Mouse (Mus musculus) lung, postnatal 0 days (tissue): ENCODE results near the gene Sinhcaf. TPM values are rescaled to one million over a fixed set of nuclear protein-coding genes. Genes with fewer than 3 reads are reported as not detected.

ENCODE experiments used
- ATAC-seq: fragments of 200-750 bp; cut with Nextera tagmentation; 2 replicates; pipeline ENCODE4 v1.8.0; 2017; ENCODE audit warnings: moderate library complexity
- DNase-seq: peaks from one replicate; pipeline ENCODE4 v3.0.0-alpha.2; 2016; ENCODE audit warnings: low spot score
- H3K27ac ChIP-seq: fragments of 300-500 bp; sonication (generic); 2 replicates; pipeline ENCODE4 v1.5.1; 2014; ENCODE audit warnings: antibody characterized with exemption, mild to moderate bottlenecking, low read length, mixed read lengths
- H3K27me3 ChIP-seq: fragments of 300-500 bp; sonication (generic); replicated peaks from 2 replicates; pipeline ENCODE4 v1.6.1; 2014; ENCODE audit warnings: low read length, mixed read lengths; ENCODE audit not compliant: insufficient read depth
- H3K36me3 ChIP-seq: fragments of 300-500 bp; sonication (generic); 2 replicates; pipeline ENCODE4 v1.6.1; 2014; ENCODE audit warnings: low read length, mixed read lengths; ENCODE audit not compliant: insufficient read depth
- H3K4me1 ChIP-seq: fragments of 300-500 bp; sonication (generic); 2 replicates; pipeline ENCODE4 v1.6.1; 2014; ENCODE audit warnings: antibody characterized with exemption, low read depth, low read length, mixed read lengths; ENCODE audit not compliant: insufficient read depth
- H3K4me2 ChIP-seq: fragments of 300-500 bp; sonication (generic); replicated peaks from 2 replicates; pipeline ENCODE4 v1.6.1; 2014; ENCODE audit warnings: low read depth, mild to moderate bottlenecking, low read length, moderate library complexity, mixed read lengths
- H3K4me3 ChIP-seq: fragments of 300-500 bp; sonication (generic); 2 replicates; pipeline ENCODE4 v1.5.1; 2014; ENCODE audit warnings: low read depth, low read length
- H3K9ac ChIP-seq: fragments of 300-500 bp; sonication (generic); replicated peaks from 2 replicates; pipeline ENCODE4 v1.6.1; 2014; ENCODE audit warnings: low read depth, mild to moderate bottlenecking
- H3K9me3 ChIP-seq: fragments of 300-500 bp; sonication (generic); 2 replicates; pipeline ENCODE4 v1.6.1; 2016; ENCODE audit warnings: low read length, mixed read lengths
- CTCF ChIP-seq: IDR thresholded peaks from 2 replicates; pipeline ENCODE4 v1.5.1; 2016; ENCODE audit warnings: antibody characterized with exemption, mild to moderate bottlenecking
- EP300 ChIP-seq: IDR thresholded peaks from 2 replicates; pipeline ENCODE4 v1.6.1; 2016; ENCODE audit warnings: antibody characterized with exemption, mild to moderate bottlenecking, control low read depth
- WGBS: fragments of 180-500 bp; shearing (Covaris S2); extraction: QIAGEN DNeasy Blood & Tissue Kit; methylation state at CpG from one replicate; pipeline ENCODE4 v1.1.7; 2014; 5-methylcytosine and 5-hydroxymethylcytosine counted together
- polyA plus RNA-seq: library from polyadenylated mRNA; unstranded; fragments of >200 nt; fragmentation: Nextera tagmentation; extraction: Ambion mirVana; gene quantifications from 2 replicates; pipeline ENCODE4 v1.2.1, GENCODE M21; 2015

Sinhcaf gene
- polyA plus RNA-seq, 1 experiment from 2014 or later = 46.3 TPM

- Histone ChIP-seq H3K9me3 (no peaks in the 10 kb centered on the region), H3K4me2 (no peak overlapping the region), H3K27me3 (no peaks in the 10 kb centered on the region), H3K4me1 (no peaks in the 10 kb centered on the region), H3K9ac (no peak overlapping the region), H3K27ac (no peak overlapping the region), H3K4me3 (no peak overlapping the region), H3K36me3 (no peaks in the 10 kb centered on the region)
- ATAC-seq = no peak
- no peak for DNase-seq
- TF ChIP-seq EP300 (no peak), CTCF (no peak)
- 83% methylated on average over 4 of the region's 4 CpGs for WGBS
These were observed 39.7 kb upstream of the Sinhcaf start for GRCm38 (mm10) chr6:148986003-148986402.

GRCm38 (mm10) chr6:148980495-148980894 lies 34.2 kb upstream of the Sinhcaf start:
- no peak for TF ChIP-seq CTCF
- no peak for TF ChIP-seq EP300
- Histone ChIP-seq H3K27me3 (no peaks in the 10 kb centered on the region), H3K9ac (no peak overlapping the region), H3K36me3 (no peaks in the 10 kb centered on the region), H3K4me1 (no peaks in the 10 kb centered on the region), H3K4me2 (no peak overlapping the region), H3K4me3 (no peak overlapping the region), H3K9me3 (no peaks in the 10 kb centered on the region), H3K27ac (no peak overlapping the region)
- 20% methylated on average over 2 of the region's 3 CpGs for WGBS
- peak; percentile 58 for DNase-seq
- ATAC-seq = no peak

GRCm38 (mm10) chr6:148975096-148975495 lies 28.8 kb upstream of the Sinhcaf start:
- no peaks in the 10 kb centered on the region for H3K27me3 ChIP-seq
- no peaks in the 10 kb centered on the region for H3K36me3 ChIP-seq
- H3K4me1 ChIP-seq = 0 out of 2 replicates have a peak, but pooled peaks cover 2% of the 10 kb centered on the region
- no peak for TF ChIP-seq CTCF
- TF ChIP-seq EP300 = no peak
- H3K4me2 ChIP-seq = no peak overlapping the region
- DNase-seq (no peak), ATAC-seq (peak; percentile 26; the same call in 1 of the 2 replicates)
- H3K9me3 ChIP-seq = no peaks in the 10 kb centered on the region
- WGBS = 96% methylated on average over 3 of the region's 3 CpGs
- no peak overlapping the region for H3K4me3 ChIP-seq
- no peak overlapping the region for H3K27ac ChIP-seq
- no peak overlapping the region for H3K9ac ChIP-seq

- WGBS = 67% methylated on average over 2 of the region's 2 CpGs
- Histone ChIP-seq H3K4me3 (no peak overlapping the region), H3K27me3 (no peaks in the 10 kb centered on the region), H3K9me3 (no peaks in the 10 kb centered on the region), H3K4me1 (0 out of 2 replicates have a peak, but pooled peaks cover 2% of the 10 kb centered on the region), H3K9ac (no peak overlapping the region), H3K36me3 (no peaks in the 10 kb centered on the region), H3K27ac (no peak overlapping the region), H3K4me2 (no peak overlapping the region)
- DNase-seq (no peak), ATAC-seq (no peak)
- no peak for TF ChIP-seq EP300
- no peak for TF ChIP-seq CTCF
These were observed 26.6 kb upstream of the Sinhcaf start for GRCm38 (mm10) chr6:148972891-148973290.

- H3K9ac ChIP-seq = no peak overlapping the region
- TF ChIP-seq EP300 = no peak
- TF ChIP-seq CTCF = no peak
- H3K4me1 ChIP-seq = 0 out of 2 replicates have a peak, but pooled peaks cover 2% of the 10 kb centered on the region
- DNase-seq = no peak
- no peak overlapping the region for H3K4me3 ChIP-seq
- no peak for ATAC-seq
- no peaks in the 10 kb centered on the region for H3K36me3 ChIP-seq
- no peak overlapping the region for H3K4me2 ChIP-seq
- H3K27ac ChIP-seq = no peak overlapping the region
- no peaks in the 10 kb centered on the region for H3K27me3 ChIP-seq
- no peaks in the 10 kb centered on the region for H3K9me3 ChIP-seq
- WGBS = 32% methylated on average over 9 of the region's 9 CpGs
These were observed 26.0 kb upstream of the Sinhcaf start for GRCm38 (mm10) chr6:148972059-148972848.

GRCm38 (mm10) chr6:148971385-148971940 lies 25.2 kb upstream of the Sinhcaf start:
- no peak for DNase-seq
- Histone ChIP-seq H3K9ac (no peak overlapping the region), H3K27ac (no peak overlapping the region), H3K4me1 (0 out of 2 replicates have a peak, but pooled peaks cover 2% of the 10 kb centered on the region), H3K27me3 (no peaks in the 10 kb centered on the region), H3K4me3 (no peak overlapping the region), H3K4me2 (no peak overlapping the region), H3K36me3 (no peaks in the 10 kb centered on the region), H3K9me3 (no peaks in the 10 kb centered on the region)
- WGBS = 35% methylated on average over 9 of the region's 9 CpGs
- no peak for ATAC-seq
- no peak for TF ChIP-seq EP300
- no peak for TF ChIP-seq CTCF
